Mouse (Mus musculus): ENCODE measurements around the gene Fxn. TPM values are rescaled to one million over a fixed set of nuclear protein-coding genes. Genes with fewer than 3 reads are reported as not detected.

The Fxn gene
- 20.1 and 21.5 TPM in 2 replicates for polyA plus RNA-seq (2012; rRNA removed)

DNA sequence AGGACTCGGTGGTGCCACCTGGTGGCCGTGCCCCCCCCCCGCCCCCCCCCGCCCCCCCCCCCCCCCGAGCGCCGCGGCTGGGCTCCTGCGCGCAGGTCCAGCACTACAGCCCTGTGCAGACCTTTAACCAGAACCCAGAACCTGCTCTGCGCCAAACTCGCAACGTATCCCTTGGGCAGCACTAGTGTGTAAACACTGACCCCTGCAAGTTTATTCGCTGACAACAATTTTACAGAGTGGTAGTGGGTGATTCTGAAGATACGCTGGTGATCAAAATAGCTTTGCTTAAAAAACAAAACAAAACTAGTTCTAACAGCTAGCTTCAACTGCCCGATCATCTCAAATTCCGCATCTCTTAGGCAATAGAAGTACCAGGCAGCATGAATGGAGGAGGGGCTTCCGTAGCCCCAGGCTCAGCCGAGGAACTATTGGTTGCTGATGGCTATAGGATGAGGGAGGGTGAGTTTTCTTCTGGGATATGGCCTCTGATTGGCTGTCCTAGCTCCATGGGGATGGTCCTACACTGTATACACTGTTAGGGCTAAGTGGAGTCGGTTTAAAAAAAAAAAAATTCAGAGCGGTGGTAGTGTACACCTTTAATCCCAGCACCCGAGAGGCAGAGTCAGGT lies at the start of gene Fxn:
Gene Fxn, minus strand, starts transcription at position 5 of the 628 bp plus-strand sequence.

DNA sequence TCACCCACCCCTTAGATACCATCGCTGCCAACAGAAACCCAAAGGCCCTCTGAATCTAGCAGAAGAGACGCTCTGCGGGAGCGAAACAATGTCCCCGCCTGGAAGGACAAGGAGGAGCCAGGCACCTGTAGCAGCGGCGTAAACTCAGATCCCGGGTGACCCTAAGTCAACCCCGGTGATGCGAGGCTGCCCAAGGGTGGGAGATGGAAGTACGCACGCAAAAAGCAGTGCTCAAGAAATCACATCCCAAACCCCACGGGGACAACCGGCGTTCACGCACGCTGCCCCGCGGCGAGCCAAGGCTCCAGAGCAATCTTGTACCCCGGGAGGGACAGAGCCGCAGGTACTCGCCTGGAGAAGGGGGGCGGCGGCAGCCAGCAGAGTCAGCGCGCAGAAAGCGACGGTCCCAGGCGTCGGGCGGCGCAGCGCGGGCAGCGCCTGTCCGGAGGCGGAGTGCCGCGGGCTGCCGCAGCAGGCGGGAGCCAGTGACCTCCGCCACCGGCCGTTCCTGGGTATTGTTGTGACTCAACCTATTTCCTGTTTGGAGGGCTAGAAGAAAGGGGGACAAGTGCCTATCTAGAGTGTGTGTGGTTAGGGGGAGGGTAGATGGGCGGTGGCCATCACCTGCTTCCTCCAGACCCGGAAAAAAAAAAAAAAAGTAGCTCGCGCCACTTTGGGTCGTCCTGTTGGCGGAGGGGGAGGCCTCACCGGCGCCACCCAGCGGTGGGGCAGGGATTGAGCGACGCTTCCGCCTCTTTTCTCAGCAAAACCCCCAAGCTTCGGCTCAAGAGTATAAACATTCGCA lies 55.7 kb downstream of the Fxn start, which contains the start of gene Tjp2:
Gene Tjp2, minus strand, starts transcription at position 531 of the 805 bp plus-strand sequence.

Other genes starting within 250 kb of the Fxn start
- 9.5 and 12.1 TPM in 2 replicates for gene Fam189a2, start 249.6 kb downstream of the Fxn start, polyA plus RNA-seq (2012; rRNA removed)
- gene Tjp2, start 55.6 kb downstream of the Fxn start, polyA plus RNA-seq (2012; rRNA removed), result 13.6 and 14.2 TPM in 2 replicates
- 29.9 and 30.6 TPM in 2 replicates for gene Fam122a, start 196.8 kb upstream of the Fxn start, polyA plus RNA-seq (2012; rRNA removed)

Data from central nervous system, embryonic 14 days (tissue).